Mouse (Mus musculus) erythroblast, adult 5-6 weeks (primary cell): ENCODE results near the gene Ifitm10. TPM values are rescaled to one million over a fixed set of nuclear protein-coding genes. Genes with fewer than 3 reads are reported as not detected.
A peak's percentile ranks its signal among the peaks of the same experiment; 100 is the strongest.
"Not testable (repeated sequence)": the region's sequence is repeated elsewhere in the genome, so short reads cannot be mapped to it uniquely, and the experiment has no call there.

Source experiments
- ATAC-seq: replicated peaks from 2 replicates; pipeline ENCODE4 v1.8.0; 2016; ENCODE audit warnings: moderate number of reproducible peaks, mild to moderate bottlenecking, moderate TSS enrichment, inconsistent platforms; ENCODE audit not compliant: poor library complexity, low FRiP score, severe bottlenecking
- total RNA-seq, 2 experiments: library from RNA; stranded (forward) in 1 of 2; stranded (reverse) in 1 of 2; fragments of 150-400 nt in 1 of 2; fragments of 200-764, 138-1000 nt in 1 of 2; gene quantifications; 2 replicates each; pipeline versions ENCODE4 v1.2.3 to v1.2.4; 2015 to 2017; ENCODE audit warnings: low replicate concordance in 2 of 2

Gene Ifitm10
- total RNA-seq, 2 experiments from 2014 or later, result 1.2 TPM; not detected in 1

GRCm38 (mm10) chr7:142371768-142372661 lies 1.5 kb downstream of the Ifitm10 start:
- ATAC-seq, result no peak

GRCm38 (mm10) chr7:142371398-142371767 lies 2.2 kb downstream of the Ifitm10 start:
- ATAC-seq, result no peak

DNA sequence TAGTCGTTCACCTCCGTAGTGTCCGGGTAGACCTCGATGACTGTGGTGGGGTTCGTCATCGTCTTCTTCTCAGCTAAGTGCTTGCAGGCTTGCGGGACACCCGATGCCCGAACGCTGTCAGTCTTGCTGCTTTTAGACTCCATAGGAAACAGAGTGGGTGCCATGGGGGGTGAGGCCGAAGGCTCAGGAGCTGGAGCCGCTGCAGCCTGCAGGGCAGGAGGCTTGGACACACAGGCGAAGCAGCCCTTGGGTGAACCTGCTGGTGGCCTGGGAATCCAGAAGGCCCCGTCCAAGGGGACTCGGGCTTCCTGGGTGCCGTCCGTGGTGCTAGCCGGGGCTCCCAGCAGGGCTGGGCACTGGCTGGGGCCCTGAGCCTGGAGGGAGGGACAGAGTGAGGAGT lies 2.6 kb downstream of the Ifitm10 start:
- ATAC-seq, result no peak

GRCm38 (mm10) chr7:142369820-142370219 lies 3.7 kb downstream of the Ifitm10 start:
- no peak for ATAC-seq

DNA sequence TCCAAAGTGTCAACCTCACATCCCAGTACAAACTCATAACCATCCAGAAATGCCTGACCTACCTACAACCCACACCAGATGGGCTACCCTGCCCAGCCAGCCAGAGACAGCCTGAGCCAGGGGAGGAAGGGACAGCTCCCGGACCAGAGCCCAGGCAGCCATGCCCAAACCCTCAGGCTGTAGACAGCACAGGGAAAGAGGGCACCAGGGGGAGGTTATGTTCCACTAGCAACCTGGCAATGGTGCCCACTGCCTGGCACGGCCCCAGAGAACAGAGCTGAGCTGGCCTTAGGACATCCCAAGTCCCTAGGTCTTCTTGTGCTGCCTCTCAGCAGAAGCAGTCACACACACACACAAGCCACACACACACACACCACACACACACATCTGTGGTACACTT lies 4.7 kb downstream of the Ifitm10 start:
- no peak for ATAC-seq

- ATAC-seq, result no peak
Measured at GRCm38 (mm10) chr7:142363107-142363506, 10.4 kb downstream of the Ifitm10 start.

GRCm38 (mm10) chr7:142360743-142361142 lies 12.8 kb downstream of the Ifitm10 start:
- ATAC-seq, result no peak

DNA sequence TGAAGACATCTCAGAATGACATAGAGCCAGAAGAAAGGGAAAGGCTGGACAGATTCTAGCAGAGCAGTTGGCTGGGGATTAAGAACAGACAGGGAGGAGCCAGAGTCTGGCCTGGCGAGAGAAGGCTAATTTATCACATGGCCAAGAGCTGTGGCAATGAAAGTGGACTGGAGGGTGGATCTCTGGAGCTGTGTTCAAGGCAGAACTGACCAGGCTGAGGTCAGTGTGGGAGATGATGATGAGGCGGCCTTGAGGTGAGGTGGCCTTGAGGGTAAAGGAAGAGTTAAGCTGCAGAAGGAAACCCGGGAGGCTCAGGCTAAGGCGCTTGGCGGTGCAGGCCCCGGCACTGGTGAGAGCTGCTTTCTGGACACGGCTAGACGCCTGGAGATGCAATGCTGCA lies 14.4 kb downstream of the Ifitm10 start:
- no peak for ATAC-seq

GRCm38 (mm10) chr7:142357566-142357965 lies 16.0 kb downstream of the Ifitm10 start:
- ATAC-seq, result no peak

GRCm38 (mm10) chr7:142354661-142355233 lies 18.8 kb downstream of the Ifitm10 start:
- ATAC-seq, result peak; percentile 64

DNA sequence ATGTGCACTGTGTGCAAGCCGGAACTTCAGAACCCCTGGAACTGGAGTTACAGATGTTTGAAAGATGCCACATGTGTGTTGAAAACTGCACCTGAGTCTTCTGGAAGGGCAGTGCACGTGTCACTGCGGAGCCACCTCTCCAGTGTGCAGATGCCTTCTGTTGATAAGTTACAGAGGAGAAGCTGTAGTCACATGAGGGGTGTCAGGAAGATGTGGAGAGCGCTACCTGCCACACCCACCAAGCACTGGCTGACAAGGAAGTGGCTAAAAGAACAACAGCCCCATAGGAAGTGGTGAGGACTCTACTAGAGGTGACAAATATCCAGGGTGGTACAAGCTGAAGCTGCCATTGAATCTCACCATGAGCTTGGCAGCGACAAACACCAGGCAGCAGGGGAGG lies 19.7 kb downstream of the Ifitm10 start:
- peak; percentile 90 for ATAC-seq

DNA sequence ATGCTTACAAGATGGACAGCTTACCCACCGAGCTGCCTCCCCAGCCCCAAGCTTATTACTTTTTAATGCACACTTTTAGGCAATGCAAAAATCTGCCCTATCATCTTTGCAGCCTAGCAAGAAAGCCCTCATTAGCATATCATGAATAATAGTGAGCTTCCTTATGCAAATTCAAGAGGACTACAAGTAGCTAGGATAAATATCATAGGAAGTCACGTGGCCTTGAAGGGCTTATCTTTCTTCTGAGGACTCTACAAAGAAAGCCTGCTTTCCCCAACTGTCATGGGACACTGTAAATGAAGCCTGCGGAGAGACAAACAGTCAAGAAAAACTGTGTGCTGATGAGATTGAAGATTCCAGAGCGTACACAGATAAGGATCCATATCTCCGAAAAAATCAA lies 22.0 kb downstream of the Ifitm10 start:
- no peak for ATAC-seq

DNA sequence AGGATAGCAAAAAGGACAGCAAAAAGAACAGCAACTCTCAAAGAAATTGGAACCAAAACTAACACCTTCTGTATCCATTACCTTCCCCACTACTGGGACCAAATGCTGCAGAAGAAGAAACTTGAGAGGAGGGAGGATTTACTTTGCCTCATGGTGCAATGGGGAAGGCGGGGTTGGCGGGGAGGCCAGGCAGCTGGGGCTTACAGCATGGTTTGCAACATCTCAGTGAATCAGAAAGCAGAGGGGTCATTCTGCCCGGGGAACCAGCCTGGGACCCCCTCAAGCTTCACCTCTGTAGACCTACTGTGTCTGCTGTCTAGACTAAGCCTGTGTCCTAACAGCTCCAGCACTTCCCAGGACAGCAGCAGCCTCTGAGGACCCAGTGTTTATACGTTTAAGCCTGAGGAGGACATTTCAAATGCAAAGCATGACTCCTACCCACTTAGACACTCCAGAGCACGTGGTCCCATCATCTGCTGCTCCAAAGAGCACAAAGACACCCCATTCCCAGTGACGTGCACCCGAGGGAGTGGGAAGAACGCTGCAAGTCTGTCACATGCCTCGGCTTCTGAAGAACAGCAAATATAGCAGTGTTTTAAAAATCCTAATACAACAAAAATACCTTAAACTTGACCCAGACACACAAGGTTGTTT lies 24.1 kb downstream of the Ifitm10 start:
- no peak for ATAC-seq

GRCm38 (mm10) chr7:142347542-142347941 lies 26.0 kb downstream of the Ifitm10 start:
- 0 out of 2 replicates have a peak, but pooled peaks have one; percentile 42 for ATAC-seq

- no peak for ATAC-seq
Measured at GRCm38 (mm10) chr7:142342247-142342640, 31.3 kb downstream of the Ifitm10 start.

DNA sequence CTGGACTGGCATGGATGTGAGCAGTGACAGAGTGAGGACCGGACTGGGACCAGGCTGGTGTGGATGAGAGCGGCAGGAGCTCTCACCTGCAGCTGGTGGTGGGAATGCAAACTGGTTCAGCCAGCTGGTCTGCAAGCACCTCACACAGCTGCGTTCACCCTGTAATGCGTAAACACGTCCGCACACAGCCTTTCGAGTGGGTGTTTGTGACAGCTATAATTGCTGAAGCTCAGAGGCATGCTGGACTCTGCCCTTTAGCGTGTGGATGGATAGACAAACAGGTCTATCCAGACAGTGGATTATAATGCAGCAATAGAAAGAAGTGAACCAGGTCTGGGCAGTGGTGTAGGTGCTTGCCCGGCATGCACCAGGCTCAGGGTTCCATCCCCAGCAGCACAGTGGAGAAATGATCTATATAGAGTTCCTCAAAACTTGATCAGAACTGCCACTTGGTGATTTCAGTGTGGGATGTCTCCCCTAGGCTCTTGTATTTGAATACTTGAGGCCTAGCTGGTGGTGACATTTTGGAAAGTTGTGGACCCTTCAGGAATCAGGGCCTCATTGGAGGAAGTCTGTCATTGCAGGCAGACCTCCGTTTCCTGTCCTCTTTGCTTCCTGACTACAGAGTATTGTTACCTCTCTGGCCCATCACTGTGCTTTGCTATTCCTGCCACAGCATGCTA lies 31.8 kb downstream of the Ifitm10 start:
- ATAC-seq, result no peak

DNA sequence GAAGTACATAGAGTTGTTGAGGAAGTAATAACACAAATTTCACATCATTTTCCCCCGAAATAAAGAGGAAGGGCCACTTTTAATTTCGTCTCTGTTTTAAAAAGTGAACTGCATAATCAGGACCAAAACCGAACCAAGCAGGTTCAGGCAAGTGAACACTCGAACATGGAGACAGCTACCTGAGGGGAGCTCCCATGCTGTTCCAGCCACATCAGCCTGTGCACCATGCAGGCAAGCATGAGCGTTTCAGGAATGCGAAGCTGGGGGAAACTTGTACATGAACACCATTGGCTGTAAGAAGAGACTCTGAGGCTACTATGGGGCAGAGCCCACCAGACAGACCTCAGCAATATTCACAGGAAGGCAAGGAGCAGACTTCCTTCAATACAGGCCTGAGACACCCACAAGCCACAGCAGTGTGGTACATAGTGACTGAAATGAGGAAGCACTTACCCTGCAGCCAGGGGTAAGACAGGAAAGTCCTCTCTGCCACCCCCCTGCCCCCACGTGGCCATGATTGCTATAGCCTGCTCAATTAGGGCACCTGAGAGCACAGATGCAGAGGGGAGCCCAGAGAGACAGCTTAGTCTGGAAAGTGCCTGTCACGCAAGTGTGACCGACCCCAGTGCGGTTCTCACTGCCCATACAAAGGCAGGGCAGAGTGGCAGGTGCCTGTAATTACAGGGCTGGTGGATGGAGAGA lies 33.1 kb downstream of the Ifitm10 start:
- ATAC-seq, result 0 out of 2 replicates have a peak, but pooled peaks have one; percentile 25

GRCm38 (mm10) chr7:142335151-142335550 lies 38.4 kb downstream of the Ifitm10 start:
- ATAC-seq, result no peak

DNA sequence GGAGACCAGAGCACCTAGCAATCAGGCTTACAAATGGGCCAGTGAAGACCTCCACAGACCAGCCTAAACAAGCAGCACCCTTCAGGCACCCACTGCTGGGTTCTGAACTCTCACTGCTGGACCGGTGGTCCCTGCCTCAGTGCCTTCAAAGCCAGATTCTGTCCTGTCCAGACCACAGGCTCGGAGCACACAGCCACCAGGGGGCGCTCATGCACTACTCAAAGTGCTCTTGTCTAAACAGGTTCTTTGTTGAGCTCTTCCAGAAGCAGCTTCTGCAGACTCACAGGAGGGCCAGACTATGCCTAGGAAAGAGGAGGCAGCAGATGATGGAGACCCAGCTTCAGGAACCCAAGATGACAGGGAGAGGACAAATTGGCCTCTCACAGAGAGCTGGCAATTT lies 39.3 kb downstream of the Ifitm10 start:
- peak; percentile 62 for ATAC-seq

DNA sequence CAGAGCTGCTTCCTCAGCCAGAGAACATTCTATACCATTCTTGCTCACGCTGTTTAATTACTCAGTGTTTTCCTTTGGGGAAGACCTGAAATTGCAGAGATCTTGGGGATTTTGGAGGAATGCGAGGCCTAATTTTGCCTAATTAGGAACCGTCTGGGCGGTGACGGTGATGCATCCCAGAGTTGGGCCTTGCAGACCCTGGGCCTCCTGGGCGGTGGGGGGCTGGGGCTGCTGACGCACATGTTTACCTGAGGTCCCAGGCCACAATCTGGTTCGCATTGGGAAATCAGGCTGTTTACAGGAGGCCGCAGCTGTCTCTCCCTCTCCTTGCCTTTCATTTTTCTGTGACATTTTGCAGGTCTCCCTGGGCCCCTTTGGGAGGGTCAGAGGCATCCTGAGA lies 40.8 kb downstream of the Ifitm10 start:
- ATAC-seq, result not testable (repeated sequence)
